Mouse (Mus musculus) C2C12 (cell line): ENCODE measurements at regions not wholly inside any gene's neighbourhood (a gene's known extent, or its start where the extent isn't known, plus 50 kb on each side); places are given as distances from the start of the nearest gene placed in this dataset.

Source experiments
- CTCF ChIP-seq: IDR thresholded peaks from one replicate; pipeline ENCODE4 v1.5.1; 2011; ENCODE audit not compliant: control insufficient read depth, insufficient read depth, insufficient read length
- MYOG ChIP-seq: IDR thresholded peaks from one replicate; pipeline ENCODE4 v1.6.1; 2011; ENCODE audit not compliant: control insufficient read depth, insufficient read length; ENCODE audit errors: extremely low read depth

DNA sequence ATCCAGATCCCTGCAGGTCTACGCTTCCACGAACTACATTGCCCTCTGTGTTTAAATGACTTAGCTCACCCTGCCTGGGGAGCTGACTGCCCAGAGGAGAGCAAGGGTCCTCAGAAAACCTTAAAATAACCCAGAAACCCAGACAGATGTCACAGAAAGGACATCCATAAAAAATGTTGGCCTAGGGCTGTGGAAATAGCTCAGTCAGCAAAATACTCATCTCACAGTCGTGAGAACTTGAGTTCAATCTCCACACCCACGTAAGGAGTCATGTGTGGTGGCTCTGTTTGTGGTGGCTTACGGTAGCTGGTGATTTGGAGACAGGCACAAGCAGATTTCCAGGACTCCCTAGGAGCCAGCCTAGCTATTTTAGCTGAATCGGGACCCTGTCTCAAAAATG lies 108.5 kb upstream of the Adpgk start:
- TF ChIP-seq CTCF, result no peak
- no peak for TF ChIP-seq MYOG
